Mouse (Mus musculus) ES-E14 (cell line): ENCODE measurements around the gene Map9.

Experiments used
- CHD2 ChIP-seq: IDR thresholded peaks from 2 replicates; pipeline ENCODE4 v1.6.1; 2014; ENCODE audit warnings: mild to moderate bottlenecking, low read depth, low read length, inconsistent platforms
- HCFC1 ChIP-seq: IDR thresholded peaks from 2 replicates; pipeline ENCODE4 v1.6.1; 2012; ENCODE audit warnings: low read length, inconsistent platforms, borderline replicate concordance; ENCODE audit not compliant: insufficient read depth
- MAFK ChIP-seq: IDR thresholded peaks from 2 replicates; pipeline ENCODE4 v1.6.1; 2014; ENCODE audit warnings: mild to moderate bottlenecking, low read depth, low read length, inconsistent platforms; ENCODE audit not compliant: insufficient read depth
- ZC3H11A ChIP-seq: IDR thresholded peaks from 2 replicates; pipeline ENCODE4 v1.6.1; 2012; ENCODE audit warnings: low read depth, mild to moderate bottlenecking, inconsistent platforms, low read length, borderline replicate concordance
- ZNF384 ChIP-seq: IDR thresholded peaks from 2 replicates; pipeline ENCODE4 v1.6.1; 2012; ENCODE audit warnings: low read depth, low read length, inconsistent platforms

GRCm38 (mm10) chr3:82417958-82418357 is 60.1 kb downstream of the Map9 start:
- TF ChIP-seq MAFK (peak; percentile 70), ZC3H11A (no peak), ZNF384 (no peak), HCFC1 (no peak), CHD2 (no peak)
